Mouse (Mus musculus) mature B cell (primary cell): ENCODE results near the gene Bex3.

Source experiments
- in situ Hi-C: fragments of 300-500 bp; cut with MboI; formaldehyde crosslinking; loops from 2 replicates; pipeline ENCODE4 v1.14.3; 2019

Gene Bex3

DNA sequence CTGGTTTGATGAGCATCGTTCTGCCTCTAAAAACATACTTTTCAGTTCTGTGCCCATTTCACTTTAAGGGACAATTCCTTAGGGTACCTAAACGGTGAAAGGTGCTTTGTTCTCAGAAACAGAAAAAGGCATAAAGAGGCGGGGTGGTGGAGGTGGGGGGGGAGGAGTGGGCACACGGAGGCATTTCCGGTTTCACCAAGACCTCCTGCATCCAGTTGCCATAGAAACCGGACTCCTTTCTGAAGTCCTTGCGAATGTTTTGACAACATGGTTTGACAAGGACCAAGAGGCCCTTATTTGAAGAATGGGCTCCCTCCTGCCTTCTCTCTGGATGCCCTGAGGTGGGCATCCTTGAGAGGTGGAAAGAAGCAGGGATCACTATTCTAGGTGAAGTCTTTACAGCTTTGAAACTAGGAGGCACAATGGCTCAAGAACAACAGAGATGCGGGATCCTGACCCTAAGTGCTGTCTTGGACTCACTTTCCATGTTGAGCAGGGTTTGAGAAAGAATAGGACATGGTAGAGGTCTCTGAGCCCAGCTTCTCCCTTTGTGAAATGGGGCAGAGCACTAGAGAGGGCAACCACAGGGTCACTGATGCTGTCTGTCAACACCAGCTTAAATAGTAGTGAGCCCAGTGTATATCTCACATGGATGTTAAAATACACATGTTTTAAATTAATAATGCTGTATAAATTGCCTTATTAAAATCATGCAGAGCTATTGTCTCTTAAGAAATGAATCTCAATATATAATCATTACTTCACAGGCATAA lies 43.9 kb downstream of the Bex3 start:
- in situ Hi-C loops: no loop called here

GRCm38 (mm10) chrX:136319953-136320352 lies 49.9 kb downstream of the Bex3 start:
- in situ Hi-C loops: no loop called here
